Mouse (Mus musculus) kidney, postnatal 14 days (tissue): ENCODE measurements around the gene Mall.

Source experiments
- DNase-seq: peaks from one replicate; pipeline ENCODE4 v3.0.0; 2022; ENCODE audit warnings: mixed read lengths

Gene Mall

GRCm38 (mm10) chr2:127728661-127729450, 876 bp downstream of the Mall start:
- DNase-seq = no peak

- no peak for DNase-seq
These were observed 1.6 kb downstream of the Mall start for GRCm38 (mm10) chr2:127728146-127728545.

DNA sequence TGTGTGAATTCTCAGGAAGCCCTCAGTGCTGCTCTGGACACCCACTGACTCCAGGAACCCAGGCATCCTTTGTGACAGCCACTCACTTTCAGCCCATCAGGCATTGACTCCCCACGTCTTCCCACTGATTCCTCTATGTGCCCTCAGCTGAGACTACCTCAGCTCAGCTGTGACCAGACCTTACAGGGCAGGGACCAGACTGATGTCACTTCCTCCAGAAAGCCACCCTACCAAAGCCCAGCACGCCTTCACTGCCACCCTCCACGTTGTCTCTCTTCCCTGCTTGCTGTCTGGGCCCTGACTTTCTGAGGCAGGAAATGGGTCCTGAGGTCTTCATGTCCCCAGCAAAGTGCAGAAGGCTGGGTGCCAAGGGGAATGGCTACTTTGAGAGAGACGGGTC, 6.5 kb downstream of the Mall start:
- DNase-seq = no peak

GRCm38 (mm10) chr2:127722176-127722892, 7.4 kb downstream of the Mall start:
- DNase-seq = peak; percentile 92

GRCm38 (mm10) chr2:127718839-127719468, 10.8 kb downstream of the Mall start:
- DNase-seq = no peak

- DNase-seq = no peak
These were observed 15.0 kb downstream of the Mall start for GRCm38 (mm10) chr2:127714726-127715125.

- DNase-seq = no peak
These were observed 20.9 kb downstream of the Mall start for GRCm38 (mm10) chr2:127708792-127709191.

DNA sequence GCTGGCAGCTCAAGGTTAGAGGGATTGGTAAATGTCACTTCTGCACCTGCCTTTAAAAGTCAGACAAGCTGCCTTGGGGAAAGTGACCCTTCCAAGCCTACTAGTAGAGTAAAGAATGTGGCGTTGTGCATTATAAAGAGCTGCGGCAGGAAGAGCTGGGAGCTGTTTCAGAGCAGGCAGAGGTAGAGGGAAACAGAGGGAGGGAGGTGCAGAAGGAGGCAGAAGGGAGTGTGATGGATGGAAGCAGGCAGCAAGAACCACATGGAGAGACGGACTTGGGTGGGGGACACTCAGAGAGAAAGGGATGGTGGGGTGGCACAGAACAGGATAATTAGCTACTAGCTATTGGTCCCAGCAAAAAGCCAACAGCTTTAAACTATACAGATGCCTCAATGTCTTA, 21.7 kb downstream of the Mall start:
- DNase-seq = no peak

- no peak for DNase-seq
These were observed 24.5 kb downstream of the Mall start for GRCm38 (mm10) chr2:127705267-127705666.

GRCm38 (mm10) chr2:127689239-127689638, 40.5 kb downstream of the Mall start:
- no peak for DNase-seq

GRCm38 (mm10) chr2:127683687-127684331, 45.9 kb downstream of the Mall start:
- peak; percentile 80 for DNase-seq

GRCm38 (mm10) chr2:127667843-127668506, 61.8 kb downstream of the Mall start:
- DNase-seq = no peak

GRCm38 (mm10) chr2:127667015-127667414, 62.7 kb downstream of the Mall start:
- no peak for DNase-seq

- DNase-seq = no peak
These were observed 67.0 kb downstream of the Mall start for GRCm38 (mm10) chr2:127662708-127663107.

- DNase-seq = peak; percentile 86
These were observed 73.5 kb downstream of the Mall start, which contains the start of gene Mal for GRCm38 (mm10) chr2:127656086-127656720. Gene Mal, minus strand, starts transcription at chr2:127656695.

DNA sequence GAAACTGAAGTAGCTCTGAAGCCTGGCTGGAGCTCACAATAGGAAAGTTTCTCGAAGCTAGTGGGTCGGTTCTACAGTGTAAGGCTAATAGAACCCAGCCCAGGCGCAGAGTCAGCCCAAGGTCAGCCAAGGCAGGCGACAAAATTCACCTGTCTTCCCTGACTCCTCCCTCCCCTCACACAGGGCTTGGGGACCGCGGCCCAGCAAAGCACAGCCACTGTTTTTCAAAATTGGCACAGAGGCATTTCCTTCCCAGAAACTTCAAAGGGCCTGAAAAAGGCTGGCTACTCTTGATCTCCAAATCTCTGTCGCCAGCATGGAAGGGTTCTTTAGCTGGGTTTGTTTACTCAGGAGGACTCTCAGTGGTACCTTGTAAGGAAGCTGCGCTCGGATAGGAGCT, 74.3 kb downstream of the Mall start:
- peak; percentile 44 for DNase-seq

GRCm38 (mm10) chr2:127654786-127655185, 74.9 kb downstream of the Mall start:
- DNase-seq = no peak
